Mouse (Mus musculus) retina, postnatal 7 days (tissue): ENCODE results near the gene Vmn1r60.
"Not testable (repeated sequence)": the region's sequence is repeated elsewhere in the genome, so short reads cannot be mapped to it uniquely, and the experiment has no call there.

Experiments used
- DNase-seq: peaks from one replicate; pipeline ENCODE4 v3.0.0-alpha.2; 2012; ENCODE audit warnings: low read depth, low spot score

The Vmn1r60 gene

GRCm38 (mm10) chr7:5547217-5547616, at the start of gene Vmn1r60:
TSS of gene Vmn1r60 (minus strand) at chr7:5547317.
- DNase-seq, result not testable (repeated sequence)

- not testable (repeated sequence) for DNase-seq
Observed at GRCm38 (mm10) chr7:5540770-5541436, 6.2 kb downstream of the Vmn1r60 start.

- not testable (repeated sequence) for DNase-seq
Observed at GRCm38 (mm10) chr7:5493856-5494255, 53.3 kb downstream of the Vmn1r60 start, which contains the start of gene Vmn2r28. TSS of gene Vmn2r28 (minus strand) at chr7:5493956.
